Mouse (Mus musculus) liver, embryonic 11.5 days (tissue): ENCODE measurements around the gene Ptpre. TPM values are rescaled to one million over a fixed set of nuclear protein-coding genes. Genes with fewer than 3 reads are reported as not detected.

ENCODE experiments used
- ATAC-seq: fragments of 200-750 bp; cut with Nextera tagmentation; replicated peaks from 2 replicates; pipeline ENCODE4 v1.8.0; 2017; ENCODE audit warnings: moderate number of reproducible peaks, mild to moderate bottlenecking, moderate TSS enrichment, moderate library complexity; ENCODE audit not compliant: low FRiP score
- DNase-seq: peaks from one replicate; pipeline ENCODE4 v3.0.0-alpha.2; 2017; ENCODE audit warnings: low spot score
- H3K27ac ChIP-seq: fragments of 300-500 bp; sonication (generic); 2 replicates; pipeline ENCODE4 v1.5.1; 2014; ENCODE audit warnings: mild to moderate bottlenecking, low read depth, low read length, control low read depth
- H3K27me3 ChIP-seq: fragments of 300-500 bp; sonication (generic); replicated peaks from 2 replicates; pipeline ENCODE4 v1.6.1; 2014; ENCODE audit warnings: low read length, mixed read lengths; ENCODE audit not compliant: control insufficient read depth, insufficient read depth
- H3K36me3 ChIP-seq: fragments of 300-500 bp; sonication (generic); 2 replicates; pipeline ENCODE4 v1.6.1; 2014; ENCODE audit warnings: mild to moderate bottlenecking, low read length, moderate library complexity, mixed read lengths; ENCODE audit not compliant: control insufficient read depth, insufficient read depth
- H3K4me1 ChIP-seq: fragments of 300-500 bp; sonication (generic); replicated peaks from 2 replicates; pipeline ENCODE4 v1.6.1; 2014; ENCODE audit warnings: low read length, mixed read lengths; ENCODE audit not compliant: control insufficient read depth, insufficient read depth
- H3K4me2 ChIP-seq: fragments of 300-500 bp; sonication (generic); 2 replicates; pipeline ENCODE4 v1.6.1; 2014; ENCODE audit warnings: mild to moderate bottlenecking, control low read depth, moderate library complexity
- H3K4me3 ChIP-seq: fragments of 300-500 bp; sonication (generic); 2 replicates; pipeline ENCODE4 v1.5.1; 2014; ENCODE audit warnings: low read depth, low read length, control low read depth
- H3K9ac ChIP-seq: fragments of 300-500 bp; sonication (generic); 2 replicates; pipeline ENCODE4 v1.6.1; 2014; ENCODE audit warnings: low read depth, low read length, control low read depth
- H3K9me3 ChIP-seq: fragments of 300-500 bp; sonication (generic); 2 replicates; pipeline ENCODE4 v1.6.1; 2016; ENCODE audit warnings: low read length, inconsistent platforms, mixed read lengths; ENCODE audit not compliant: control insufficient read depth
- WGBS: fragments of 180-500 bp; shearing (Covaris S2); extraction: QIAGEN DNeasy Blood & Tissue Kit; methylation state at CpG from one replicate; pipeline ENCODE4 v1.1.7; 2014; 5-methylcytosine and 5-hydroxymethylcytosine counted together
- polyA plus RNA-seq: library from polyadenylated mRNA; unstranded; fragments of >200 nt; fragmentation: Nextera tagmentation; extraction: Ambion mirVana; gene quantifications from 2 replicates; pipeline ENCODE4 v1.2.1, GENCODE M21; 2014

The Ptpre gene
- polyA plus RNA-seq, 1 experiment from 2014 or later = 5.4 TPM

DNA sequence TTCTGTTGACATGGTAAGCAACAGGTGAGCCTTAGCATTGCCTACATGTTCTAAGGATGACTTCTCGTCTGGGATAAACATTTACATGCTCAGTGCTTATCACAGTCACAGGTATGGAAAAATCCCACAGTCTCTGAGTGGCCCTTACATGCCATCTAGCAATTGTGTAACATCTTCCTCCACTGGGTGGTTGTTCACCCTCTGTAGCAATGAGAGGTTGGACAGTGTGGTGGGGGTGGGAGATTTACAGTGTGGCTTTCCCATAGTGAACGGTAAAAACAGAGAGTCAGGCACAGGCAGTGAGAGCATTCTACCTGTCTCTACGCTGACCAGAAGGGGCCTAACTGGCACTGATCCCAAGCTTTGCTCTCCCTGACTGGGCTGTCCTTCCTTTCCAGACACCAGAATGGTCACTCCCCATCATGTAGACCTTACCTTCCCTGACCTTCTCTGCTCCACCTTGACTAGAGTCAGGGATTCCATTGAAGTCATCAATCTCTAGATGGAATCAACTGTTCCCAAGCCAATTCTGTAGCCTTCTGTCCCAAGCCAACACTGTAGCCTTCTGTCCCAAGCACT, 10.6 kb upstream of the Ptpre start:
- H3K4me1 ChIP-seq = no peaks in the 10 kb centered on the region; the same call in 1 of the 2 replicates
- H3K36me3 ChIP-seq = no peaks in the 10 kb centered on the region
- WGBS = 54% methylated on average over 3 of the region's 3 CpGs
- H3K27ac ChIP-seq = no peak overlapping the region
- H3K9me3 ChIP-seq = no peaks in the 10 kb centered on the region
- H3K4me2 ChIP-seq = no peak overlapping the region
- ATAC-seq = no peak
- no peaks in the 10 kb centered on the region for H3K27me3 ChIP-seq
- no peak overlapping the region for H3K4me3 ChIP-seq
- no peak for DNase-seq
- no peak overlapping the region for H3K9ac ChIP-seq

DNA sequence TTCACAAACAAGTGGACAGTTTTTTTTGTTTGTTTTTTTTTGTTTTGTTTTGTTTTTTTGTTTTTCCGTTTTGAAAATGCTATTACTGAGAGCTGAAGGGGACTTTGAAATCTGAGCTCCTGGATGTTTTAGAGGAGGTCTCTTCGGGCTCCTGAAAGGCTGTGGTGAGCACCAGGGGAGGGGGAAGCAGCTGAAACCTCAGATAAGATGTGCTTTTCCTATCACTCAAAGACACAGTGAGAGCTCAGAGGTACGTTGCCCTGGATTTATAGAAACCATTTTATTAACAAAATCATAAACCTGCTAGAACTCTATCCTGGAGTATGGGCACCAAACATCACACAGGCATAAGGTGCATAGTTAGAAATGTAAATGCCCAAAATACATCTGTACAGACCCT, 10.1 kb upstream of the Ptpre start:
- Histone ChIP-seq H3K9ac (no peak overlapping the region), H3K4me2 (no peak overlapping the region), H3K4me1 (no peaks in the 10 kb centered on the region), H3K27ac (no peak overlapping the region), H3K36me3 (no peaks in the 10 kb centered on the region), H3K9me3 (no peaks in the 10 kb centered on the region), H3K27me3 (no peaks in the 10 kb centered on the region), H3K4me3 (no peak overlapping the region)
- 21% methylated on average over 3 of the region's 3 CpGs for WGBS
- ATAC-seq (no peak), DNase-seq (no peak)

- ATAC-seq = no peak
- H3K4me1 ChIP-seq = no peaks in the 10 kb centered on the region
- H3K9ac ChIP-seq = no peak within 1 kb of the TSS
- H3K4me3 ChIP-seq = no peak within 1 kb of the TSS
- no peaks in the 10 kb centered on the region for H3K27me3 ChIP-seq
- WGBS = 85% methylated on average over 7 of the region's 7 CpGs
- no peaks in the 10 kb centered on the region for H3K36me3 ChIP-seq
- H3K27ac ChIP-seq = no peak within 1 kb of the TSS
- H3K4me2 ChIP-seq = no peak within 1 kb of the TSS
- no peaks in the 10 kb centered on the region for H3K9me3 ChIP-seq
- DNase-seq = no peak
These were observed 8.8 kb upstream of the Ptpre start, which contains the start of gene Clrn3 for GRCm38 (mm10) chr7:135528515-135528914. Gene Clrn3 (minus strand): TSS chr7:135528654.

- H3K4me2 ChIP-seq = no peak overlapping the region
- H3K9ac ChIP-seq = no peak overlapping the region
- H3K4me3 ChIP-seq = no peak overlapping the region
- H3K27me3 ChIP-seq = no peaks in the 10 kb centered on the region
- no peak overlapping the region for H3K27ac ChIP-seq
- H3K36me3 ChIP-seq = no peaks in the 10 kb centered on the region
- ATAC-seq (no peak), DNase-seq (no peak)
- H3K9me3 ChIP-seq = no peaks in the 10 kb centered on the region
- 88% methylated on average over 2 of the region's 2 CpGs for WGBS
- H3K4me1 ChIP-seq = no peaks in the 10 kb centered on the region
These were observed 8.2 kb upstream of the Ptpre start for GRCm38 (mm10) chr7:135529068-135529467.

DNA sequence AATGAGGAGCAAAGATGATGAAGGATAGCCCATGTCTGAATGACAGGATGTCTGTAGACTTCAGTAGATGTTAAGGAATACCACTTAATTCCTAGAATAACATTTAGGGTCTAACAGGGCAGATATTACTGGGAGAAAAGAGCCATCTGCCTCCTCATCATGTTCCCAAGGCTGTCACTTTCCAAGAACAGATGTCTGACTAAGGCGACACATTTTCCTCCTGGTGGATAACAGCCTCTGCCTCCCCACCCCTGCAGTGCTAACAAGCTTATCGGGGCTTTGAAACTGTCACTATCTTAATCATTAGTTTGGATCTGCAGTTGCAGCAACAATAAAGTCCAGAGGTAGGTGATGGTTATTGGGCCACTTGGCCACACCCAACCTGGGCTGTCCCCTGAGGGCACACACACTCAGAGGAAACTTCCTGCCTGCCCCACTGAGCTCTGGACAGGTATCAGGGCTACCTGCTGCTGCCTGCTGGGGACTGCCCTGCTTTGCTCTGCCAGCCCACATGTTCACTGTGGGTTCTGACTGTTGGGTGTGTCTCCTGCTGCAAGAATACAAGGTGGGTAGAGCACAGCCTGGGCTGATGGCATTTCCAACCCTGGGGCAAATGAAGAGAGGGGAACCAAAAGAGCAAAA, 2.6 kb upstream of the Ptpre start:
- DNase-seq (no peak), ATAC-seq (no peak)
- WGBS = 51% methylated on average over 2 of the region's 2 CpGs
- H3K9ac ChIP-seq = no peak overlapping the region
- H3K4me2 ChIP-seq = no peak overlapping the region
- no peak overlapping the region for H3K4me3 ChIP-seq
- H3K27ac ChIP-seq = no peak overlapping the region
- no peaks in the 10 kb centered on the region for H3K9me3 ChIP-seq
- no peaks in the 10 kb centered on the region for H3K27me3 ChIP-seq
- peaks cover 5% of the 10 kb centered on the region; the same call in 1 of the 2 replicates for H3K4me1 ChIP-seq
- H3K36me3 ChIP-seq = no peaks in the 10 kb centered on the region

GRCm38 (mm10) chr7:135535908-135536307, 1.4 kb upstream of the Ptpre start:
- H3K9me3 ChIP-seq = no peaks in the 10 kb centered on the region
- DNase-seq (no peak), ATAC-seq (no peak)
- no peak overlapping the region for H3K27ac ChIP-seq
- no peak overlapping the region for H3K9ac ChIP-seq
- no peak overlapping the region for H3K4me3 ChIP-seq
- H3K4me1 ChIP-seq = peaks cover 6% of the 10 kb centered on the region; the same call in 1 of the 2 replicates
- no peaks in the 10 kb centered on the region for H3K36me3 ChIP-seq
- H3K27me3 ChIP-seq = no peaks in the 10 kb centered on the region
- H3K4me2 ChIP-seq = no peak overlapping the region
- 44% methylated on average over 3 of the region's 3 CpGs for WGBS

DNA sequence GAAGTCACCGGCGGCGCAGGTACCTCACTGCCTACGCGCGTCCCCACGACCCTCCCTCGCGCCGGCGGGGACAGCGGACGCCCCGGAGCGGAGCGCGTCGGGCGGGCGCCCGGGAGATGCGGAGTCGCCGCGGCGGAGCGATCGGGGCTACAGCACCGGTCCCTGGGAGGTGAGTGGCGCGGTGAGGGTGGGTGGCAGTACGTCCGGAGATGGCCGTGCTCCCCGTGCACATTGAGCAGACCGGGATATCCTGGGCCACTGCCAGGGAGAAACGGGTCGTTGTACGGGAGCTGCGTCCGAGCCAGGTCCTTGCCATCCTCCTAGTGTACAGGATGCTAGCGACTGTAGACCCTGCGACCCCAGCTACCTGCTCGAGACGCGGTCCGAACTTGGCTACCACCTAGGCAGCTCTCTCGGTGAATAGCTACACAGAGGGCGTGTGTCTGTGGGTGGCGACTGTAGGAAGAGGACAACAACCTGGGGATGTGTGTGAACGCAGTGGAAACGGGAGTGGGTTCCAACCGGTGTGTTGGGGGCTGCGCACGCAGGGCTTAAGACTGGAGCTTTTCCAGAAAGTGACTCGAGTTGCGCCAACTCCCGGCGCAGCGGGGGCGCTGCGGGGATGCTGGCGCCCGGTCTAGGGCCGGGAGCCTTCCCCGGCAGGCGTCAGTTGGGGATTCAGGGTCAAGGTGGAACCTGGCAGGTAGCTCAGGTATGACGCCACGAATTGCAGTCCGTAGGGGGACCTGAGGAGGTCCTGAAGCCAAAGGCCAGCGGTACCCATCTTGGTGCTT, 864 bp downstream of the Ptpre start:
- ATAC-seq = peak; percentile 38
- Histone ChIP-seq H3K36me3 (no peaks in the 10 kb centered on the region), H3K4me2 (peak overlapping the region; percentile 96), H3K9ac (peak overlapping the region; percentile 72), H3K4me3 (peak overlapping the region; percentile 81), H3K27ac (peak overlapping the region; percentile 52), H3K4me1 (peaks cover 9% of the 10 kb centered on the region; the same call in 1 of the 2 replicates), H3K27me3 (no peaks in the 10 kb centered on the region), H3K9me3 (no peaks in the 10 kb centered on the region)
- under 1% methylated on average over 71 of the region's 71 CpGs for WGBS
- DNase-seq = peak; percentile 39

DNA sequence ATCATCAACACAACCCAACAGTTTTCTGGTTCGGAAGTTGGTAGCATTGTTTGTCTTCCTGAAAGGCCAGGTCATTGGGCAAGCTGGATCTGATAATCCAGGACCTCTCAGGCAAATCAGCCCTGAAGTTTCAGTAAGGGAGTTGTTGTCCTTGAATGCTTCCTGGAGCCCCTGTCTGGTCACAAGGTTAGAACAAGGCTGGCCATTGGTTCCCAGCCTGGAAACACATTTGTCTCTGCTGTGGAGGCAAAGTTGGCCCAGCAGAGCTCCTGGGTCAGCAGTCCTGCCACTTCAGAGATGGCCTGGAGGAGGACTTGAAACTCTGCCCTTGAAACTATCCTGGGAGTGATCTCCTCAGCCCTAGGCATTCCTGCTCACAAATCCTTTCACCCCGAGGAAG, 2.1 kb downstream of the Ptpre start:
- 33% methylated on average over 2 of the region's 2 CpGs for WGBS
- peak overlapping the region; percentile 96 for H3K4me2 ChIP-seq
- no peak overlapping the region for H3K9ac ChIP-seq

More for the DNA sequence above, 2.1 kb downstream of the Ptpre start:
- no peak for ATAC-seq
- DNase-seq = no peak
- Histone ChIP-seq H3K27me3 (no peaks in the 10 kb centered on the region), H3K36me3 (no peaks in the 10 kb centered on the region), H3K4me1 (peaks cover 9% of the 10 kb centered on the region; the same call in 1 of the 2 replicates), H3K9me3 (no peaks in the 10 kb centered on the region), H3K4me3 (peak overlapping the region; percentile 81), H3K27ac (no peak overlapping the region)
